Mouse (Mus musculus) MEL (cell line): ENCODE data around the gene Kif3a. TPM values are rescaled to one million over a fixed set of nuclear protein-coding genes. Genes with fewer than 3 reads are reported as not detected.
A peak's percentile ranks its signal among the peaks of the same experiment; 100 is the strongest.

Experiments
- DNase-seq: peaks from one replicate; pipeline ENCODE4 v3.0.0; 2011; ENCODE audit warnings: low read depth, low spot score
- H3K27ac ChIP-seq: 2 replicates; pipeline ENCODE4 v1.5.1; 2012; ENCODE audit warnings: low read depth, mild to moderate bottlenecking, control low read depth, low read length, moderate library complexity; ENCODE audit not compliant: control insufficient read depth
- H3K27me3 ChIP-seq, 2 experiments: fragments of 150-350 bp in 1 of 2; sonication (generic) in 1 of 2; 2 replicates each; pipeline ENCODE4 v1.6.1; 2012; ENCODE audit warnings: low read length in 2 of 2, mild to moderate bottlenecking in 2 of 2, improper control_type of control experiment in 1 of 2, moderate library complexity in 1 of 2; ENCODE audit not compliant: insufficient read depth in 2 of 2, control insufficient read depth in 1 of 2
- H3K36me3 ChIP-seq, 2 experiments: 2 replicates each; pipeline ENCODE4 v1.6.1; 2012 to 2014; ENCODE audit warnings: low read length in 2 of 2, improper control_type of control experiment in 1 of 2, inconsistent platforms in 1 of 2, mild to moderate bottlenecking in 1 of 2; ENCODE audit not compliant: insufficient read depth in 2 of 2, control insufficient read depth in 1 of 2
- H3K4me1 ChIP-seq, 2 experiments: fragments of 150-350 bp in 1 of 2; sonication (generic) in 1 of 2; 2 replicates each; pipeline ENCODE4 v1.6.1; 2012; ENCODE audit warnings: low read length in 2 of 2, improper control_type of control experiment in 1 of 2, mild to moderate bottlenecking in 1 of 2; ENCODE audit not compliant: insufficient read depth in 2 of 2, control insufficient read depth in 1 of 2
- H3K4me3 ChIP-seq, 2 experiments: fragments of 150-350 bp in 1 of 2; sonication (generic) in 1 of 2; 2 replicates each; pipeline ENCODE4 v1.5.1; 2012; ENCODE audit warnings: low read depth in 2 of 2, low read length in 2 of 2, mild to moderate bottlenecking in 2 of 2, moderate library complexity in 2 of 2, control low read depth in 1 of 2, improper control_type of control experiment in 1 of 2; ENCODE audit not compliant: control insufficient read depth in 1 of 2, insufficient read depth in 1 of 2
- H3K79me2 ChIP-seq: 2 replicates; pipeline ENCODE4 v1.6.1; 2012; ENCODE audit warnings: mild to moderate bottlenecking, low read length, moderate library complexity; ENCODE audit not compliant: control insufficient read depth, poor library complexity, insufficient read depth
- H3K9ac ChIP-seq: 2 replicates; pipeline ENCODE4 v1.6.1; 2012; ENCODE audit warnings: low read depth, mild to moderate bottlenecking, control low read depth, low read length, moderate library complexity; ENCODE audit not compliant: control insufficient read depth, poor library complexity, severe bottlenecking
- H3K9me3 ChIP-seq: fragments of 150-350 bp; sonication (generic); replicated peaks from 2 replicates; pipeline ENCODE4 v1.6.1; 2012; ENCODE audit warnings: mild to moderate bottlenecking, low read length, improper control_type of control experiment, moderate library complexity; ENCODE audit not compliant: insufficient read depth
- CHD1 ChIP-seq: IDR thresholded peaks from 2 replicates; pipeline ENCODE4 v1.6.1; 2012; ENCODE audit warnings: low read depth, mild to moderate bottlenecking, inconsistent platforms, low read length, improper control_type of control experiment
- CHD2 ChIP-seq: IDR thresholded peaks from 2 replicates; pipeline ENCODE4 v1.6.1; 2011; ENCODE audit warnings: low read length, improper control_type of control experiment
- ELF1 ChIP-seq: IDR thresholded peaks from 2 replicates; pipeline ENCODE4 v1.6.1; 2014; ENCODE audit warnings: low read depth, mild to moderate bottlenecking, inconsistent platforms, low read length, improper control_type of control experiment, moderate library complexity
- ETS1 ChIP-seq: IDR thresholded peaks from 2 replicates; pipeline ENCODE4 v1.6.1; 2012; ENCODE audit warnings: low read depth, mild to moderate bottlenecking, inconsistent platforms, low read length, improper control_type of control experiment, moderate library complexity
- KAT2A ChIP-seq: conservative IDR thresholded peaks from 2 replicates; pipeline ENCODE4 v1.6.1; 2012; ENCODE audit warnings: low read depth, low read length, improper control_type of control experiment, inconsistent platforms
- MAX ChIP-seq: IDR thresholded peaks from 2 replicates; pipeline ENCODE4 v1.6.1; 2011; ENCODE audit warnings: low read length, improper control_type of control experiment
- MAZ ChIP-seq: IDR thresholded peaks from 2 replicates; pipeline ENCODE4 v1.6.1; 2012; ENCODE audit warnings: low read depth, mild to moderate bottlenecking, inconsistent platforms, low read length, improper control_type of control experiment
- MXI1 ChIP-seq: IDR thresholded peaks from 2 replicates; pipeline ENCODE4 v1.6.1; 2011; ENCODE audit warnings: mild to moderate bottlenecking, low read depth, low read length, improper control_type of control experiment
- MYC ChIP-seq: IDR thresholded peaks from 2 replicates; pipeline ENCODE4 v1.6.1; 2011; ENCODE audit warnings: low read depth, mild to moderate bottlenecking, low read length, improper control_type of control experiment, moderate library complexity
- NELFE ChIP-seq: IDR thresholded peaks from 2 replicates; pipeline ENCODE4 v1.6.1; 2011; ENCODE audit warnings: low read depth, low read length, improper control_type of control experiment
- POLR2AphosphoS5 ChIP-seq: IDR thresholded peaks from 2 replicates; pipeline ENCODE4 v1.6.1; 2012; ENCODE audit warnings: low read depth, borderline replicate concordance, mild to moderate bottlenecking, inconsistent platforms, low read length, moderate library complexity, mixed read lengths
- RAD21 ChIP-seq: IDR thresholded peaks from 2 replicates; pipeline ENCODE4 v1.6.1; 2011; ENCODE audit warnings: mild to moderate bottlenecking, low read depth, low read length, improper control_type of control experiment
- SMC3 ChIP-seq: IDR thresholded peaks from 2 replicates; pipeline ENCODE4 v1.6.1; 2011; ENCODE audit warnings: low read depth, low read length, improper control_type of control experiment
- TBP ChIP-seq: IDR thresholded peaks from 2 replicates; pipeline ENCODE4 v1.8.0; 2011; ENCODE audit warnings: low read depth, low read length, improper control_type of control experiment
- TCF12 ChIP-seq: IDR thresholded peaks from 2 replicates; pipeline ENCODE4 v1.6.1; 2014; ENCODE audit warnings: low read depth, mild to moderate bottlenecking, inconsistent platforms, low read length, improper control_type of control experiment, moderate library complexity
- ZC3H11A ChIP-seq: IDR thresholded peaks from 2 replicates; pipeline ENCODE4 v1.6.1; 2012; ENCODE audit warnings: low read depth, mild to moderate bottlenecking, inconsistent platforms, low read length, improper control_type of control experiment
- ZKSCAN1 ChIP-seq: IDR thresholded peaks from 2 replicates; pipeline ENCODE4 v1.6.1; 2012; ENCODE audit warnings: low read depth, mild to moderate bottlenecking, inconsistent platforms, low read length, improper control_type of control experiment, moderate library complexity
- ZMIZ1 ChIP-seq: IDR thresholded peaks from 2 replicates; pipeline ENCODE4 v1.6.1; 2012; ENCODE audit warnings: low read depth, mild to moderate bottlenecking, inconsistent platforms, low read length, improper control_type of control experiment, moderate library complexity
- polyA plus RNA-seq, 2 experiments: library from polyadenylated mRNA; stranded (reverse) in 1 of 2; unstranded in 1 of 2; fragments of >175 nt in 1 of 2; fragments of >200 nt in 1 of 2; gene quantifications; 2 replicates each; pipeline versions ENCODE4 v1.2.1 to v1.2.4; 2012; ENCODE audit warnings: low replicate concordance in 2 of 2, low read depth in 1 of 2; ENCODE audit not compliant: insufficient read length in 2 of 2, insufficient read depth in 1 of 2, missing spikeins in 1 of 2
- total RNA-seq: library from RNA; depleted of rRNA; stranded (reverse); fragments of 300-350 nt; gene quantifications from 2 replicates; pipeline ENCODE4 v1.2.3, GENCODE M21; 2012

Gene Kif3a
- total and polyA plus RNA-seq, 3 experiments: 13.6 to 88.3 (median 17.1) TPM

- no peak for TF ChIP-seq SMC3
- TF ChIP-seq MYC: 0 out of 2 replicates have a peak, but pooled peaks have one; percentile 29
These were observed 52.9 kb downstream of the Kif3a start (continued) for GRCm38 (mm10) chr11:53620094-53620493.

DNA sequence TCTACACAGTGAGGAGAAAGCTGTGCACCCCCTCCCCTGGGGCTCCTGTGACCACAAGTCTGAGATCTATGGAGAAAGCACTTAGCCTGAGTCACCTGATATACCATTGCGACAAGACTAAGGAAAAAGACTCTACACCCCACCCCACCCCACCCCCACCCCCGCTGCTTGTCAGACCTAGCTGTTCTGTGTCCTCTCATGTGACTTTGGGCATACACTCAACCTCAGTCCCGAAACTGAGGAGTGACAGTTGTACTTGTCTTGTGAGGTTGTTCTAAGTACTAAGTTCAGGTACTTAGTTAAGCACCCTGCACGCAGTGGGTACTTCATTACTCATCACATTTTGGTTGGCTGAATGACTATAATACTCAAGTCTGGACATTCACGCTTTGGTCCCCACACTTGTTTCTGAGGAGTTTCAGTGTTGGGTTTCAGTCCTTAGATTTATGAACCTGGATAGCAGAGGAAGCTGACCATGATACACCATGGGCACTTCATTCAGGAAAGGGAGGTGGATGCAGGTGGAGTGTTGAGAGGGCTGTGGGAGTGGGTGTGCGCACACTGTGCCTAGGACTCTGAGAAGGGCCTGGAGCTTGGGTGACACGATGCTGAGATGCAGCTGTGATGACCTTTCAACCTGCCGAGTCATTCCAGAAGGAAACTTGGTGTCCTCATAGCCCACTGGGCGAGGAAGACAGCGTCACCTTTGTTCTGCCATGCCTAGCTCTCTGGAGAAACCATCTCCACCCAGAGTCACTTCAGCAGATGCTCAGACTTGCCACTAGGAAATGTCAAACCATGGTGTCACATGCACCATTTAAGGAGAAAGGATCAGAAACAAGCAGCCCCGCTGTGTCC lies 54.6 kb downstream of the Kif3a start:
- Histone ChIP-seq H3K27ac (peak overlapping the region; percentile 23), H3K36me3 (peaks cover 0 to 73% of the 10 kb centered on the region in 2 experiments; a peak in 2 of 4 replicates), H3K4me1 (peaks cover 70 to 81% of the 10 kb centered on the region in 2 experiments), H3K27me3 (no peaks in the 10 kb centered on the region), H3K9me3 (no peaks in the 10 kb centered on the region), H3K9ac (no peak overlapping the region), H3K79me2 (peaks cover 2% of the 10 kb centered on the region; the same call in 1 of the 2 replicates), H3K4me3 (no peak overlapping the region)
- no peak for DNase-seq
- no peak for TF ChIP-seq ZC3H11A
- TF ChIP-seq ELF1: no peak
- 0 out of 2 replicates have a peak, but pooled peaks have one; percentile 61 for TF ChIP-seq ZKSCAN1
- TF ChIP-seq RAD21: no peak
- TF ChIP-seq POLR2AphosphoS5: no peak

DNA sequence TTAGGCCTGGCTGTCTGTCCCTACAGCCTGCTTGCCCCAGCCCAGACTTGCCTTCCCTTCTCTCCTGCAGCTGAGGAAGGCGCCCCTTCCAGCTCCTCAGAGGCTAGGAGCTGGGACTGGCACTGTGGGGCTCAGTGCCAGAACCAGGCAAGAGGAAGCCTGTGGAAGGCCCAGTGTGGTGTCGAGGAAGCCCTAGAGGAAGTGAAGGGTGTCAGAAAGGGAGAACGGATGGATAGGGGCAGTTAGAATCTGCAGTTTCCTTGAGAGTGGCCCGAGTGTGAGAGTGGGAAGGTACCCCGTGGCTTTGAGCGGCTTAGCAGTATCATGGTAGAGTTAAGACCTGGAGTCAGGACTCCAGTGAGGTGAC lies 55.2 kb downstream of the Kif3a start:
- Histone ChIP-seq H3K36me3 (peaks cover 0 to 77% of the 10 kb centered on the region in 2 experiments; a peak in 2 of 4 replicates), H3K79me2 (peaks cover 2% of the 10 kb centered on the region; the same call in 1 of the 2 replicates), H3K27me3 (no peaks in the 10 kb centered on the region)
- TF ChIP-seq CHD1 (no peak), ETS1 (no peak), MAZ (no peak), RAD21 (no peak), KAT2A (no peak), CHD2 (no peak), ZKSCAN1 (no peak), TCF12 (no peak), MAX (no peak), TBP (no peak), NELFE (no peak), ZC3H11A (no peak), MXI1 (no peak), ELF1 (no peak), ZMIZ1 (no peak)
- TF ChIP-seq, all 39 proteins: peak for 0
- no peak overlapping the region for H3K9ac ChIP-seq
- H3K4me1 ChIP-seq: peaks cover 73 to 85% of the 10 kb centered on the region in 2 experiments
- no peak for DNase-seq
- H3K9me3 ChIP-seq: no peaks in the 10 kb centered on the region
- no peak overlapping the region for H3K4me3 ChIP-seq
- H3K27ac ChIP-seq: peak overlapping the region; percentile 23
